Mouse (Mus musculus): Measurements from ENCODE around the gene Dgkh. TPM values are rescaled to one million over a fixed set of nuclear protein-coding genes. Genes with fewer than 3 reads are reported as not detected.
"Not testable (repeated sequence)": the region's sequence is repeated elsewhere in the genome, so short reads cannot be mapped to it uniquely, and the experiment has no call there.

Dgkh gene
- total RNA-seq, 1 experiment, result 8.2 TPM

- in situ Hi-C loops (cut with MboI; ENCODE audit: low sequenced_read_pairs in 2 of 2, unreplicated experiment in 2 of 2); H3K9ac ChIP-seq (ENCODE audit: insufficient read depth, low read depth, low read length, poor library complexity, severe bottlenecking); H3K9me3 ChIP-seq (ENCODE audit: control insufficient read depth, insufficient read depth, low read depth, low read length); H3K4me1 ChIP-seq (ENCODE audit: control insufficient read depth in 2 of 2, insufficient read depth in 2 of 2, low read length in 2 of 2, poor library complexity in 1 of 2); DNase-seq (ENCODE audit: low read depth, low spot score); H3K36me3 ChIP-seq (ENCODE audit: control insufficient read depth, insufficient read depth, low read length, poor library complexity, severe bottlenecking); H3K27ac ChIP-seq (ENCODE audit: insufficient read depth, low read depth, low read length, poor library complexity, severe bottlenecking): not testable (repeated sequence)
- peak; percentile 50; the same call in 1 of the 2 replicates for TF ChIP-seq MAFK (IDR thresholded peaks at IDR 0.05; ENCODE audit: insufficient read depth, low read depth, low read length)
- peak; percentile 80 for TF ChIP-seq ZNF384 (IDR thresholded peaks at IDR 0.05; ENCODE audit: low read depth, low read length)
- 0 out of 4 replicates have a peak overlapping the region, but pooled peaks of 1 of the 2 experiments have one; percentile 5 for H3K4me3 ChIP-seq (ENCODE audit: insufficient read depth in 1 of 2, low read depth in 1 of 2, low read length in 2 of 2, poor library complexity in 1 of 2, severe bottlenecking in 1 of 2)
Measured at GRCm38 (mm10) chr14:78734203-78734602, 1.6 kb upstream of the Dgkh start.

GRCm38 (mm10) chr14:78733366-78734076, 945 bp upstream of the Dgkh start:
- Histone ChIP-seq H3K4me1 (ENCODE audit: control insufficient read depth in 2 of 2, insufficient read depth in 2 of 2, low read length in 2 of 2, poor library complexity in 1 of 2) (peaks cover 1 to 3% of the 10 kb centered on the region in 2 experiments; a peak in 2 of 4 replicates), H3K9me3 (ENCODE audit: control insufficient read depth, insufficient read depth, low read depth, low read length) (no peaks in the 10 kb centered on the region), H3K27ac (ENCODE audit: insufficient read depth, low read depth, low read length, poor library complexity, severe bottlenecking) (no peak overlapping the region), H3K9ac (ENCODE audit: insufficient read depth, low read depth, low read length, poor library complexity, severe bottlenecking) (no peak overlapping the region), H3K36me3 (ENCODE audit: control insufficient read depth, insufficient read depth, low read length, poor library complexity, severe bottlenecking) (no peaks in the 10 kb centered on the region), H3K4me3 (ENCODE audit: insufficient read depth in 1 of 2, low read depth in 1 of 2, low read length in 2 of 2, poor library complexity in 1 of 2, severe bottlenecking in 1 of 2) (peak overlapping the region; percentile 81 to 85; a peak in 3 of 4 replicates)
- DNase-seq (ENCODE audit: low read depth, low spot score), result no peak
- in situ Hi-C loops (cut with MboI; ENCODE audit: low sequenced_read_pairs in 2 of 2, unreplicated experiment in 2 of 2), result no loop called here
- TF ChIP-seq HCFC1 (IDR thresholded peaks at IDR 0.05; ENCODE audit: borderline replicate concordance, insufficient read depth, low read length) (no peak), CHD2 (IDR thresholded peaks at IDR 0.05; ENCODE audit: low read depth, low read length) (peak; percentile 15; the same call in 1 of the 2 replicates)

DNA sequence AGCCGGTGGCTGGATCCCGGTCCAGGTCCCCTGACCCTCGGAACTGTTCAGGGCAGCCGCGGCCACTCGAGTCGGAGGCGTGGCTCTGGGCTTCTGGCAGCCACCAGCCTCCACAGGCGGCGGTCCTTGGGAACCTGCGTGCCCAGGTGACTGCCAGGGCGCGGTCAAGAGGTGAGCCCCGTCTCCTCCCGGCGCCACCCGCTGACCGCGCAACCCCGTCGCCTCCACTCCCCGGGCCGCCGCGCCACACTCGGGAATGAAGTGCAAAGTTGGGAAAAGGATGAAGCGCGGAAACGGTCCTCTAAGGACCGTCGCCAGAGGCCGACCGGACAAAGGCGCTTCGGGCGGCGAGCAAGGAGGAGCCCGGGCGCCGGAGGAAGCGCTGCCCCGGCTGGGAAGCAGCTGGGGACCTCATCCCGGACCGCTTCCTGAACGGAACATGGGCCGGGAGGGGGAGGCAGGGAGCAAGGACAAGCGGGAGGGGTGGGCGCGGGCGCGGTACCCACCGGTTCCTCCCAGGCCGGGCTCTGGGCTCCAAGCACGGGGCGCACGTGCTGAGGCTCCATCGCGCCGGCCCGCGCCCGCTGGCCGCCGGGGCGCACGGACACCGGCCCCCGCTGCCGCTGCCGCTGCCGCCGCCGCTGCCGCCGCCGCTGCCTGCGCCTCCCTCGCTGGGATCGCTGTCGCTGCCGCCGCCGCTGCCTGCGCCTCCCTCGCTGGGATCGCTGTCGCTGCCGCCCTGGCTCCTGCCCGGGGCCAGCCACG, 542 bp downstream of the Dgkh start:
- Histone ChIP-seq H3K9ac (ENCODE audit: insufficient read depth, low read depth, low read length, poor library complexity, severe bottlenecking) (peak overlapping the region; percentile 83), H3K9me3 (ENCODE audit: control insufficient read depth, insufficient read depth, low read depth, low read length) (no peaks in the 10 kb centered on the region), H3K27ac (ENCODE audit: insufficient read depth, low read depth, low read length, poor library complexity, severe bottlenecking) (no peak overlapping the region), H3K4me1 (ENCODE audit: control insufficient read depth in 2 of 2, insufficient read depth in 2 of 2, low read length in 2 of 2, poor library complexity in 1 of 2) (peaks cover 3 to 8% of the 10 kb centered on the region in 2 experiments; a peak in 2 of 4 replicates), H3K4me3 (ENCODE audit: insufficient read depth in 1 of 2, low read depth in 1 of 2, low read length in 2 of 2, poor library complexity in 1 of 2, severe bottlenecking in 1 of 2) (peak overlapping the region; percentile 81 to 85), H3K36me3 (ENCODE audit: control insufficient read depth, insufficient read depth, low read length, poor library complexity, severe bottlenecking) (no peaks in the 10 kb centered on the region)
- no peak for DNase-seq (ENCODE audit: low read depth, low spot score)
- in situ Hi-C loops (cut with MboI; ENCODE audit: low sequenced_read_pairs in 2 of 2, unreplicated experiment in 2 of 2), result no loop called here
- TF ChIP-seq MAFK (IDR thresholded peaks at IDR 0.05; ENCODE audit: insufficient read depth, low read depth, low read length) (no peak), HCFC1 (IDR thresholded peaks at IDR 0.05; ENCODE audit: borderline replicate concordance, insufficient read depth, low read length) (no peak), CHD2 (IDR thresholded peaks at IDR 0.05; ENCODE audit: low read depth, low read length) (no peak), ZNF384 (IDR thresholded peaks at IDR 0.05; ENCODE audit: low read depth, low read length) (no peak), ZC3H11A (IDR thresholded peaks at IDR 0.05; ENCODE audit: borderline replicate concordance, low read depth, low read length) (no peak)

- Histone ChIP-seq H3K4me3 (ENCODE audit: insufficient read depth in 1 of 2, low read depth in 1 of 2, low read length in 2 of 2, poor library complexity in 1 of 2, severe bottlenecking in 1 of 2) (peak overlapping the region; percentile 81 to 85), H3K9me3 (ENCODE audit: control insufficient read depth, insufficient read depth, low read depth, low read length) (no peaks in the 10 kb centered on the region), H3K27ac (ENCODE audit: insufficient read depth, low read depth, low read length, poor library complexity, severe bottlenecking) (no peak overlapping the region), H3K9ac (ENCODE audit: insufficient read depth, low read depth, low read length, poor library complexity, severe bottlenecking) (0 out of 2 replicates have a peak overlapping the region, but pooled peaks have one; percentile 83), H3K36me3 (ENCODE audit: control insufficient read depth, insufficient read depth, low read length, poor library complexity, severe bottlenecking) (no peaks in the 10 kb centered on the region), H3K4me1 (ENCODE audit: control insufficient read depth in 2 of 2, insufficient read depth in 2 of 2, low read length in 2 of 2, poor library complexity in 1 of 2) (peaks cover 3 to 8% of the 10 kb centered on the region in 2 experiments; a peak in 3 of 4 replicates)
- in situ Hi-C loops (cut with MboI; ENCODE audit: low sequenced_read_pairs in 2 of 2, unreplicated experiment in 2 of 2), result no loop called here
- TF ChIP-seq HCFC1 (IDR thresholded peaks at IDR 0.05; ENCODE audit: borderline replicate concordance, insufficient read depth, low read length) (no peak), ZC3H11A (IDR thresholded peaks at IDR 0.05; ENCODE audit: borderline replicate concordance, low read depth, low read length) (no peak), MAFK (IDR thresholded peaks at IDR 0.05; ENCODE audit: insufficient read depth, low read depth, low read length) (no peak), ZNF384 (IDR thresholded peaks at IDR 0.05; ENCODE audit: low read depth, low read length) (no peak), CHD2 (IDR thresholded peaks at IDR 0.05; ENCODE audit: low read depth, low read length) (no peak)
- DNase-seq (ENCODE audit: low read depth, low spot score), result no peak
Measured at GRCm38 (mm10) chr14:78731240-78731639, 1.3 kb downstream of the Dgkh start.

Data from ES-E14 (cell line).